Mouse (Mus musculus): Measurements from ENCODE around the gene Lrrc8d.
A peak's percentile ranks its signal among the peaks of the same experiment; 100 is the strongest.

- TF ChIP-seq CTCF (IDR thresholded peaks at IDR 0.05; ENCODE audit: low read depth) (no peak), EP300 (IDR thresholded peaks at IDR 0.05; ENCODE audit: low read depth) (0 out of 2 replicates have a peak, but pooled peaks have one; percentile 8)
Measured at GRCm38 (mm10) chr5:105824827-105825226, 125.1 kb downstream of the Lrrc8d start.

Measured in liver, postnatal 0 days (tissue).